Mouse (Mus musculus): Measurements from ENCODE around the gene Map4k2. TPM values are rescaled to one million over a fixed set of nuclear protein-coding genes. Genes with fewer than 3 reads are reported as not detected.

The Map4k2 gene
- polyA plus RNA-seq, 1 experiment from 2014 or later, result 21.2 TPM

- ATAC-seq, result 0 out of 2 replicates have a peak, but pooled peaks have one; percentile 9
- WGBS, result under 1% methylated on average over 32 of the region's 32 CpGs
Measured at GRCm38 (mm10) chr19:6401131-6401815, 60.3 kb downstream of the Map4k2 start.

GRCm38 (mm10) chr19:6401951-6402350 lies 61.0 kb downstream of the Map4k2 start:
- H3K27me3 ChIP-seq (replicated peaks; ENCODE audit: control insufficient read depth, insufficient read depth, low read length), result peaks cover 10% of the 10 kb centered on the region
- 20% methylated on average over 9 of the region's 9 CpGs for WGBS
- H3K27ac ChIP-seq (ENCODE audit: low read length), result no peak overlapping the region
- no peaks in the 10 kb centered on the region for H3K9me3 ChIP-seq (ENCODE audit: control insufficient read depth, low read length)
- H3K9ac ChIP-seq (replicated peaks; ENCODE audit: low read depth, low read length), result no peak overlapping the region
- no peak for ATAC-seq
- H3K4me2 ChIP-seq (ENCODE audit: low read length), result peak overlapping the region; percentile 94
- H3K4me3 ChIP-seq (replicated peaks; ENCODE audit: low read length), result peak overlapping the region; percentile 68; the same call in 1 of the 2 replicates
- H3K36me3 ChIP-seq (ENCODE audit: control insufficient read depth, insufficient read depth), result no peaks in the 10 kb centered on the region
- peaks cover 33% of the 10 kb centered on the region for H3K4me1 ChIP-seq (replicated peaks; ENCODE audit: control insufficient read depth, insufficient read depth, low read length)

More at GRCm38 (mm10) chr19:6401131-6401815, 60.3 kb downstream of the Map4k2 start:
- Histone ChIP-seq H3K27ac (ENCODE audit: low read length) (no peak overlapping the region), H3K27me3 (replicated peaks; ENCODE audit: control insufficient read depth, insufficient read depth, low read length) (peaks cover 10% of the 10 kb centered on the region), H3K4me3 (replicated peaks; ENCODE audit: low read length) (peak overlapping the region; percentile 68), H3K9me3 (ENCODE audit: control insufficient read depth, low read length) (no peaks in the 10 kb centered on the region), H3K36me3 (ENCODE audit: control insufficient read depth, insufficient read depth) (no peaks in the 10 kb centered on the region), H3K4me2 (ENCODE audit: low read length) (peak overlapping the region; percentile 94), H3K9ac (replicated peaks; ENCODE audit: low read depth, low read length) (peak overlapping the region; percentile 33), H3K4me1 (replicated peaks; ENCODE audit: control insufficient read depth, insufficient read depth, low read length) (peaks cover 33% of the 10 kb centered on the region)

GRCm38 (mm10) chr19:6403869-6404268 lies 62.9 kb downstream of the Map4k2 start:
- no peak for ATAC-seq
- 83% methylated on average over 10 of the region's 10 CpGs for WGBS

More at GRCm38 (mm10) chr19:6403869-6404268, 62.9 kb downstream of the Map4k2 start:
- peaks cover 26% of the 10 kb centered on the region for H3K4me1 ChIP-seq (replicated peaks; ENCODE audit: control insufficient read depth, insufficient read depth, low read length)
- no peaks in the 10 kb centered on the region for H3K36me3 ChIP-seq (ENCODE audit: control insufficient read depth, insufficient read depth)
- no peak overlapping the region for H3K4me3 ChIP-seq (replicated peaks; ENCODE audit: low read length)
- no peak overlapping the region for H3K27ac ChIP-seq (ENCODE audit: low read length)
- H3K9me3 ChIP-seq (ENCODE audit: control insufficient read depth, low read length), result no peaks in the 10 kb centered on the region
- no peak overlapping the region for H3K4me2 ChIP-seq (ENCODE audit: low read length)
- peaks cover 10% of the 10 kb centered on the region for H3K27me3 ChIP-seq (replicated peaks; ENCODE audit: control insufficient read depth, insufficient read depth, low read length)
- H3K9ac ChIP-seq (replicated peaks; ENCODE audit: low read depth, low read length), result no peak overlapping the region

Small RNA genes within 50 kb of the gene (microRNA-seq; reads per million reads assigned to microRNA genes)
- not detected for gene Mir6989

Other genes starting within 250 kb of the Map4k2 start
- gene AC131692.1, start 246.7 kb upstream of the Map4k2 start, polyA plus RNA-seq (2015; fragmentation: Nextera tagmentation; extraction: Ambion mirVana), result not detected in 2 replicates
- gene Naaladl1, start 235.4 kb upstream of the Map4k2 start, polyA plus RNA-seq (2015; fragmentation: Nextera tagmentation; extraction: Ambion mirVana), result 0.35 and 0.58 TPM in 2 replicates
- gene Sac3d1, start 222.5 kb upstream of the Map4k2 start, polyA plus RNA-seq (2015; fragmentation: Nextera tagmentation; extraction: Ambion mirVana), result 46.4 and 50.5 TPM in 2 replicates
- 40.3 and 50.1 TPM in 2 replicates for gene Snx15, start 212.8 kb upstream of the Map4k2 start, polyA plus RNA-seq (2015; fragmentation: Nextera tagmentation; extraction: Ambion mirVana)
- not detected in 2 replicates for gene Batf2, start 200.2 kb upstream of the Map4k2 start, polyA plus RNA-seq (2015; fragmentation: Nextera tagmentation; extraction: Ambion mirVana)
- 69.9 and 92.6 TPM in 2 replicates for gene Arl2, start 199.6 kb upstream of the Map4k2 start, polyA plus RNA-seq (2015; fragmentation: Nextera tagmentation; extraction: Ambion mirVana)
- not detected in 2 replicates for gene Majin, start 156.7 kb upstream of the Map4k2 start, polyA plus RNA-seq (2015; fragmentation: Nextera tagmentation; extraction: Ambion mirVana)
- gene Gpha2, start 114.8 kb upstream of the Map4k2 start, polyA plus RNA-seq (2015; fragmentation: Nextera tagmentation; extraction: Ambion mirVana), result not detected in 2 replicates
- gene Ppp2r5b, start 105.3 kb upstream of the Map4k2 start, polyA plus RNA-seq (2015; fragmentation: Nextera tagmentation; extraction: Ambion mirVana), result 106 and 117 TPM in 2 replicates
- gene Atg2a, start 99.5 kb upstream of the Map4k2 start, polyA plus RNA-seq (2015; fragmentation: Nextera tagmentation; extraction: Ambion mirVana), result 11.2 and 13.1 TPM in 2 replicates
- 105 and 106 TPM in 2 replicates for gene Ehd1, start 64.4 kb upstream of the Map4k2 start, polyA plus RNA-seq (2015; fragmentation: Nextera tagmentation; extraction: Ambion mirVana)
- gene Cdc42bpg, start 34.7 kb upstream of the Map4k2 start, polyA plus RNA-seq (2015; fragmentation: Nextera tagmentation; extraction: Ambion mirVana), result 0.52 and 1.1 TPM in 2 replicates
- gene Men1, start 6.2 kb upstream of the Map4k2 start, polyA plus RNA-seq (2015; fragmentation: Nextera tagmentation; extraction: Ambion mirVana), result 96.1 and 96.5 TPM in 2 replicates
- 122 and 127 TPM in 2 replicates for gene Sf1, start 22.6 kb downstream of the Map4k2 start, polyA plus RNA-seq (2015; fragmentation: Nextera tagmentation; extraction: Ambion mirVana)
- gene Pygm, start 43.3 kb downstream of the Map4k2 start, polyA plus RNA-seq (2015; fragmentation: Nextera tagmentation; extraction: Ambion mirVana), result 2.4 and 2.8 TPM in 2 replicates
- gene Rasgrp2, start 58.2 kb downstream of the Map4k2 start, polyA plus RNA-seq (2015; fragmentation: Nextera tagmentation; extraction: Ambion mirVana), result 48.8 and 60.8 TPM in 2 replicates
- gene Nrxn2, start 77.6 kb downstream of the Map4k2 start, polyA plus RNA-seq (2015; fragmentation: Nextera tagmentation; extraction: Ambion mirVana), result 28.1 and 28.5 TPM in 2 replicates
- not detected in 2 replicates for gene Slc22a12, start 201.9 kb downstream of the Map4k2 start, polyA plus RNA-seq (2015; fragmentation: Nextera tagmentation; extraction: Ambion mirVana)